Mouse (Mus musculus): ENCODE data around the gene Prr22. TPM values are rescaled to one million over a fixed set of nuclear protein-coding genes. Genes with fewer than 3 reads are reported as not detected.

Gene Prr22
- polyA plus RNA-seq, 1 experiment: 4.1 TPM

DNA sequence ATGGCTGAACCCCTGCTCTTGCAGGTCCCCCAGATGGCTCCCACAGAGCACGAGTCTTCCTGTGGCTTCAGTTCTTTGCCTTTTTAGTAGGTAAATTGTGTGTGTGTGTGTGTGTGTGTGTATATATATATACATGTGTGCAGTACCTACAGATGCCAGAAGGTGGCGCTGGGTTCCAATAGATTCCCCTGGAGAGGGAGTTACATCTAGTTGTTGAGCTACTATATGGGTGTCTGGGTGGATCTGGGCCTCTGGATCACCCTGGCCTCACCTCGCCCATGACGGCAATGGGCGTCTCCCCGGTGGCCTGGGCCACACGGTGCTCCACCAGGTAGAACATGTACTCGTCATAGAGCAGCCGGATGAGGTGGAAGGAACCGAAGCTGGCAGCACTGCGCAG, 7.5 kb downstream of the Prr22 start:
- 94% methylated on average over 11 of the region's 11 CpGs for WGBS
- H3K36me3 ChIP-seq (ENCODE audit: control insufficient read depth, insufficient read depth, low read length): no peaks in the 10 kb centered on the region
- no peak for DNase-seq

DNA sequence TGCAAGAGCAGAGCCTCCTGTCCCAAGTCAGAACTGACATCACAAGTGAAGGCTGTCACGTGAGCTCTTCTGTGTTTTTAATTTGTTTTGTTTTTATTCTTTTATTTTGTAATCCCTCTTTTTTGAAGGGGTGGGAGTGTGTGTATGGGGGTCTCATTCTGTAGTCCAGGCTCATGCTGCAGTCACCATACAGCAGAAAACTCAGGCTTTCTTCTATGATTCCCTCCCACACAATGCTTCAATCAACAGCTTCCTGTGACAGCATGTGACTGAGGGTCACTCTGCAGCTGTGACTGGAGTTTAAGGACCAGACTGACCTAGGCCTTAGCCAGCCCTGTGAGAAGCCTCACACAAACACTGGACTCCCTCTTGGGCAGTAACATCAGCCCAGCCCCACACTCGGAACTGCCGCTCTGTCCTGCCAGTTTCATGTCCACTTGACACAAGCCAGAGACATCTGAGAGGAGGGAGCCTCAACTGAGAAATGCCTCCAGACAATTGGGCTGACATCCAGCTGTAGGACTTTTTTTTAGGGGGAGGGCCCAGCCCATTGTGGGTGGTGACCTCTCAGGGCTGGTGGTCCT, 8.8 kb downstream of the Prr22 start:
- no peak for DNase-seq

More for the DNA sequence above, 7.5 kb downstream of the Prr22 start:
- H3K27ac ChIP-seq (ENCODE audit: control insufficient read depth, insufficient read depth, low read length): no peak overlapping the region
- H3K4me1 ChIP-seq (replicated peaks; ENCODE audit: control insufficient read depth, insufficient read depth, low read length): no peaks in the 10 kb centered on the region
- H3K4me3 ChIP-seq (ENCODE audit: control insufficient read depth, insufficient read depth, low read length): no peak overlapping the region
- H3K27me3 ChIP-seq (ENCODE audit: control insufficient read depth, insufficient read depth, low read length): no peaks in the 10 kb centered on the region
- TF ChIP-seq CTCF (IDR thresholded peaks at IDR 0.05; ENCODE audit: borderline replicate concordance, control insufficient read depth, extremely low read depth, insufficient read depth, low read length, poor library complexity) (no peak), POLR2A (IDR thresholded peaks at IDR 0.05; ENCODE audit: control insufficient read depth, extremely low read depth, insufficient read depth, low read length, poor library complexity) (no peak)

DNA sequence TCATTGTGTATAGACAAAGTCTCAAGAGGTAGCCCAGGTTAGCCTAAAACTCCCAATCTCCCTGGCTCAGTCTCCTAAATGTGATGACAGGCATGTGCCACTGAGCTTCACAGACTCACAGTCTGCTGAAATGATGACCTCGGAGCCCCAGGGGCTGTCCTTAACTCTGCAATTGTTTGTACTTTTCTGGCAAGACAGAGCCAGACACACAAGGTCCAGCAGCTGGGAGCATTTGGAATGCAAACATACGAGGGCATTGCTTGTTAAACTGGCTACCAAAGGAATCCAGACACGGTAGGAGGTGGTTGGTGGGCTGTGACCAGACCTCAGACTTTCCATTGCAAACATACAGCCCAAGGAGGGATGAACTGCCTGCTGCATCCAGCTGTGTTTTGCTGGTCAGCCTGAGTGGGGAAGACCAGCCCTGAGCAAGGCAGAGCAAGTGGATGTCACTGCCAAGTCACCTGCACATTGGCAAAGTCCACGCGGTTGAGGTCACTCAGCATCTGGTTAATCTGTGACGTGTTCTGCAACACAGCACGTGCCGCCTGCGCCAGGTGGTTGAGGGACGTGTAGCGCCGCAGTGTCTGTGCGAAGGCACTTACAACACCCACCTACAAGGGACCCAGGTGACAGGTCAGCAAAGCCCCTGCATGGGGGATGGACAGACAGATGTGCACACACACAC, 10.4 kb downstream of the Prr22 start:
- DNase-seq: no peak
- H3K4me3 ChIP-seq (ENCODE audit: control insufficient read depth, insufficient read depth, low read length): no peak overlapping the region
- H3K27me3 ChIP-seq (ENCODE audit: control insufficient read depth, insufficient read depth, low read length): no peaks in the 10 kb centered on the region
- 0 out of 2 replicates have a peak, but pooled peaks cover 4% of the 10 kb centered on the region for H3K36me3 ChIP-seq (ENCODE audit: control insufficient read depth, insufficient read depth, low read length)
- WGBS: 97% methylated on average over 13 of the region's 13 CpGs
- no peak overlapping the region for H3K27ac ChIP-seq (ENCODE audit: control insufficient read depth, insufficient read depth, low read length)
- H3K4me1 ChIP-seq (replicated peaks; ENCODE audit: control insufficient read depth, insufficient read depth, low read length): no peaks in the 10 kb centered on the region
- no peak for TF ChIP-seq CTCF (IDR thresholded peaks at IDR 0.05; ENCODE audit: borderline replicate concordance, control insufficient read depth, extremely low read depth, insufficient read depth, low read length, poor library complexity)
- no peak for TF ChIP-seq POLR2A (IDR thresholded peaks at IDR 0.05; ENCODE audit: control insufficient read depth, extremely low read depth, insufficient read depth, low read length, poor library complexity)

More for the DNA sequence above, 8.8 kb downstream of the Prr22 start:
- Histone ChIP-seq H3K36me3 (ENCODE audit: control insufficient read depth, insufficient read depth, low read length) (0 out of 2 replicates have a peak, but pooled peaks cover 2% of the 10 kb centered on the region), H3K27ac (ENCODE audit: control insufficient read depth, insufficient read depth, low read length) (no peak overlapping the region), H3K4me3 (ENCODE audit: control insufficient read depth, insufficient read depth, low read length) (no peak overlapping the region), H3K4me1 (replicated peaks; ENCODE audit: control insufficient read depth, insufficient read depth, low read length) (no peaks in the 10 kb centered on the region), H3K27me3 (ENCODE audit: control insufficient read depth, insufficient read depth, low read length) (no peaks in the 10 kb centered on the region)
- TF ChIP-seq CTCF (IDR thresholded peaks at IDR 0.05; ENCODE audit: borderline replicate concordance, control insufficient read depth, extremely low read depth, insufficient read depth, low read length, poor library complexity) (no peak), POLR2A (IDR thresholded peaks at IDR 0.05; ENCODE audit: control insufficient read depth, extremely low read depth, insufficient read depth, low read length, poor library complexity) (no peak)
- 93% methylated on average over 3 of the region's 3 CpGs for WGBS

DNA sequence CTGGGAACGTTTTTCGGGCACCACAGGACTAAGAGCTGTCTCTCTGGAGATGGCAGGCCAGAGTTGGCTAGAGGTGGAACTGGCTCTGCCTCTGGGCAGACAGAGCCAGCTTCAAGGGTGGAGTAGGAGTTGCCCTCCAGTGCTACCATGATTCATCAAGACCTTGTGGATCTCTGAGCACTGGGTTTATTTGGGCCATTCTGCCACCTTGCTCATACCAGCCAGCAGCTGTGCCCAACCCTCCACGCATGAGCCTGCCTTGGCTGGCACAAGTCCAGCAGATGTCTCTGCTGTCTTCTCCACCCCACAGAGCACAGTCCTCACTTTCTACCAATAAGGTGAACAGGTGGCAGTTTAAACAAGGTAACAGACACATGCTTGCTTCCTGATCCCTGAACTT, 18.8 kb downstream of the Prr22 start:
- 83% methylated on average over 3 of the region's 3 CpGs for WGBS

DNA sequence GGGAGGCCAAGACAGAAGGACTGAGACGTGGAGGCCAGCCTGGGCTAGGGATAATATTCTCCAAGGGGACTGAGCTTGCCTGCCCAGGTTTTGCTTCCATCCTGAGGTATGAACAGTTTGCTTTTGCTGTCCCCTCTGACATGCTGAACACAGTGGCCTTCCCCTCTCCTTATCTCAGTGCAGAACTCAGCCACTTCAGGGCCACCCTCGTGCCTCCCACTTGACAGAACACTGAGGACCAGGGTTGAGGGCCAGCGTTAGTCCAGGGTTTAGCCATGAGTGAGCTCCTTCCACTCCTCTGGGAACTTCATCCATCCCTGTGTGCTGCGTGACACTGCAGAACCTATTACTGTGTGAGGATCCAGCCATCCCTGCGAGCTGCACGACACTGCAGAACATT, 19.2 kb downstream of the Prr22 start:
- TF ChIP-seq POLR2A (IDR thresholded peaks at IDR 0.05; ENCODE audit: control insufficient read depth, extremely low read depth, insufficient read depth, low read length, poor library complexity): no peak
- no peak for TF ChIP-seq CTCF (IDR thresholded peaks at IDR 0.05; ENCODE audit: borderline replicate concordance, control insufficient read depth, extremely low read depth, insufficient read depth, low read length, poor library complexity)
- 97% methylated on average over 6 of the region's 6 CpGs for WGBS

More for the DNA sequence above, 18.8 kb downstream of the Prr22 start:
- no peaks in the 10 kb centered on the region for H3K27me3 ChIP-seq (ENCODE audit: control insufficient read depth, insufficient read depth, low read length)
- H3K36me3 ChIP-seq (ENCODE audit: control insufficient read depth, insufficient read depth, low read length): 0 out of 2 replicates have a peak, but pooled peaks cover 2% of the 10 kb centered on the region
- H3K27ac ChIP-seq (ENCODE audit: control insufficient read depth, insufficient read depth, low read length): no peak overlapping the region
- TF ChIP-seq CTCF (IDR thresholded peaks at IDR 0.05; ENCODE audit: borderline replicate concordance, control insufficient read depth, extremely low read depth, insufficient read depth, low read length, poor library complexity): no peak
- TF ChIP-seq POLR2A (IDR thresholded peaks at IDR 0.05; ENCODE audit: control insufficient read depth, extremely low read depth, insufficient read depth, low read length, poor library complexity): no peak
- no peak for DNase-seq
- H3K4me3 ChIP-seq (ENCODE audit: control insufficient read depth, insufficient read depth, low read length): no peak overlapping the region
- H3K4me1 ChIP-seq (replicated peaks; ENCODE audit: control insufficient read depth, insufficient read depth, low read length): no peaks in the 10 kb centered on the region

DNA sequence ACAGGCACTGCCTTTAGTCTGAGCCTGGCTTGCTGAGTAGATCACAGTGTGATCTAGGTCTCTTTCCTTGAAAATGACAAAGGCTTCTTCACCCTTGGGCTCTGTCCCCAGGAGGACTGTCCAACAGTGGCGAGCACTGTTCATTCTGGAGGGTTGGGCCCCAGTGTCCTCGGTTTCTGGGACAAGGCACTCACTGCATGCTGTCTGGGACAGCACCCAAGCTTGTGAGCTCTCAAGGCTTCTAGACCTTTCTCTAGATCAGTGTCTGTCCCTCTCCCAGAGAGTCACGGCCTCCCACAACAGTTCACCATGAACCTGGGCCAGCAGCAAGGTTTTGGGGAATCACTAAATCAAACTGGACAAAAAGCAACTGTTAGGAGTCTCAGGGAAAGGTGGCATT, 22.5 kb downstream of the Prr22 start:
- no peak overlapping the region for H3K27ac ChIP-seq (ENCODE audit: control insufficient read depth, insufficient read depth, low read length)
- WGBS: 96% methylated on average over 3 of the region's 3 CpGs
- no peak overlapping the region for H3K4me3 ChIP-seq (ENCODE audit: control insufficient read depth, insufficient read depth, low read length)
- TF ChIP-seq POLR2A (IDR thresholded peaks at IDR 0.05; ENCODE audit: control insufficient read depth, extremely low read depth, insufficient read depth, low read length, poor library complexity): no peak
- H3K36me3 ChIP-seq (ENCODE audit: control insufficient read depth, insufficient read depth, low read length): no peaks in the 10 kb centered on the region
- H3K4me1 ChIP-seq (replicated peaks; ENCODE audit: control insufficient read depth, insufficient read depth, low read length): no peaks in the 10 kb centered on the region
- DNase-seq: no peak
- no peaks in the 10 kb centered on the region for H3K27me3 ChIP-seq (ENCODE audit: control insufficient read depth, insufficient read depth, low read length)

More for the DNA sequence above, 19.2 kb downstream of the Prr22 start:
- H3K4me1 ChIP-seq (replicated peaks; ENCODE audit: control insufficient read depth, insufficient read depth, low read length): no peaks in the 10 kb centered on the region
- H3K27ac ChIP-seq (ENCODE audit: control insufficient read depth, insufficient read depth, low read length): no peak overlapping the region
- no peaks in the 10 kb centered on the region for H3K27me3 ChIP-seq (ENCODE audit: control insufficient read depth, insufficient read depth, low read length)
- DNase-seq: no peak
- H3K4me3 ChIP-seq (ENCODE audit: control insufficient read depth, insufficient read depth, low read length): no peak overlapping the region
- H3K36me3 ChIP-seq (ENCODE audit: control insufficient read depth, insufficient read depth, low read length): no peaks in the 10 kb centered on the region
